Mouse (Mus musculus): Measurements from ENCODE around the gene Olfr572. TPM values are rescaled to one million over a fixed set of nuclear protein-coding genes. Genes with fewer than 3 reads are reported as not detected.

The Olfr572 gene
- not detected in 2 replicates for total RNA-seq (2014; rRNA removed)
- not detected in 2 replicates for polyA plus RNA-seq (2015; fragmentation: Nextera tagmentation; extraction: Ambion mirVana)

DNA sequence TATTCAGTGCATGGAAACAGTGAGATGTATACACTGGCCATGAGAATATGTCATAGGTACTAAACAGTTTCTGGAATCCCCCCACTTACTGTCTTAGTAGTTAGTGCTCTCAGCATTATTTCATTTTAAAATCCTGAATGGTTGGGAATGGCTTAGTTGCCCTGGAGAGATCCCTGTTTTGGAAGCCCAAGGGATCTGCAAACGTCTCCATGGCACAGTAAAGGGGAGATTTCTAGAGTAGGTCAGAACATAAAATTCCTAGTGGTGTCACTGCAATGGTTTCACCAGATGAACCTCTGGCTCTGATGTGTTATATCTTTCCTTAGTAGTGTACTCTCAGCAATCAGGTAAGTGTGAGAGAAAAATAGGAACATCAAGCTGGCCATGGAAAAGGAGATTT is at the start of gene Olfr572:
TSS of gene Olfr572 (plus strand) at position 301 of the 400 bp plus-strand sequence.
- no peak within 1 kb of the TSS for H3K9ac ChIP-seq (replicated peaks; ENCODE audit: low read length, poor library complexity, severe bottlenecking)
- H3K4me3 ChIP-seq (ENCODE audit: low read depth, low read length), result no peak within 1 kb of the TSS
- H3K4me1 ChIP-seq (ENCODE audit: insufficient read depth, low read length), result no peaks in the 10 kb centered on the region
- no peak within 1 kb of the TSS for H3K27ac ChIP-seq (ENCODE audit: low read depth, low read length)
- DNase-seq (ENCODE audit: low spot score) (no peak), ATAC-seq (ENCODE audit: low FRiP score) (no peak)
- no peaks in the 10 kb centered on the region for H3K36me3 ChIP-seq (ENCODE audit: insufficient read depth, low read length)
- no peaks in the 10 kb centered on the region for H3K9me3 ChIP-seq (ENCODE audit: low read length)
- no peaks in the 10 kb centered on the region for H3K27me3 ChIP-seq (ENCODE audit: insufficient read depth, low read length)
- WGBS, result 63% methylated on average over 1 of the region's 1 CpGs
- no peak for TF ChIP-seq CTCF (IDR thresholded peaks at IDR 0.05)
- no peak within 1 kb of the TSS for H3K4me2 ChIP-seq (ENCODE audit: low read depth, low read length, poor library complexity, severe bottlenecking)

DNA sequence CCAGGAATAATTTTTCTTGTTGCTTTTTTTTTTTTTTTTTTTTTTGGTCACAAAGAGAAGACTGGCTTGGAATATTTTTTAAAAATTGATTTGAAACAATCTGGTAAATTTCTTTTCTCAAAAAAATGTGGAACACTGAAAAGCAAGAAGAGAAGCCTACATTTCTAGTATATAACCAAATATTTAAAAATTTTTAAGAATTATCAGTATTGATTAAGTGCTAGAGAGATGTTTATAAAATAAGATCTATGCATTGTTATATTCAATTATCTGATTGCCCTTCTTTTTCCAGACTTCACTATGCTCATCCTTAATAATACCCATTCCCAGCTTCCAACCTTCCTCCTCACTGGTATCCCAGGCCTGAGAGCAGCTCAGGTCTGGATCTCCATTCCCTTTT is 47.4 kb upstream of the Olfr572 start, which contains the start of gene Olfr568:
TSS of gene Olfr568 (plus strand) at position 301 of the 400 bp plus-strand sequence.
- no peak for TF ChIP-seq CTCF (IDR thresholded peaks at IDR 0.05)
- DNase-seq (ENCODE audit: low spot score) (no peak), ATAC-seq (ENCODE audit: low FRiP score) (no peak)
- Histone ChIP-seq H3K27ac (ENCODE audit: low read depth, low read length) (no peak within 1 kb of the TSS), H3K36me3 (ENCODE audit: insufficient read depth, low read length) (no peaks in the 10 kb centered on the region), H3K4me3 (ENCODE audit: low read depth, low read length) (no peak within 1 kb of the TSS), H3K4me2 (ENCODE audit: low read depth, low read length, poor library complexity, severe bottlenecking) (no peak within 1 kb of the TSS), H3K9me3 (ENCODE audit: low read length) (no peaks in the 10 kb centered on the region), H3K4me1 (ENCODE audit: insufficient read depth, low read length) (no peaks in the 10 kb centered on the region), H3K9ac (replicated peaks; ENCODE audit: low read length, poor library complexity, severe bottlenecking) (no peak within 1 kb of the TSS), H3K27me3 (ENCODE audit: insufficient read depth, low read length) (no peaks in the 10 kb centered on the region)

DNA sequence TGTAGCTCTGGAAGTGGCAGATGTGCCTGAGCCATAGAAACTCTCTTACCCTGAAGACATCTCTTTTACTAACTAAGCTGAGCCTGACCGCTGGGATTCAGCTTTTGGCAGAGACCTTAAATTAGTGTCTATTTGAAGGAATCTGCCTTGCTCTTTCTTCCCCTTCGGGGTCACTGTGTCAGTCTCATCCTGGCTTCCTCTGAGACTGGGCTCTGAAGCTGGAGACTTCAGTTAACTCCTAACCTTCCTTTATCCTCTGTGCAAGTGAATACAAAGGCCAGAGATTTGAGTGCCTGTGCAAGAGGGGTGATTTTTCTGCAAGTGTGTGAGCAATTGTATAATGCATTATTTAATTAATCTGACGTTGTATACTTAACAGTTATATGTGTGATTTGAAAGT is 33.4 kb upstream of the Olfr572 start, which contains the start of gene Olfr569:
TSS of gene Olfr569 (minus strand) at position 101 of the 400 bp plus-strand sequence.
- no peaks in the 10 kb centered on the region for H3K9me3 ChIP-seq (ENCODE audit: low read length)
- no peak for DNase-seq (ENCODE audit: low spot score)
- WGBS, result 72% methylated on average over 3 of the region's 3 CpGs
- H3K9ac ChIP-seq (replicated peaks; ENCODE audit: low read length, poor library complexity, severe bottlenecking), result no peak within 1 kb of the TSS
- no peak for TF ChIP-seq CTCF (IDR thresholded peaks at IDR 0.05)
- no peak within 1 kb of the TSS for H3K4me3 ChIP-seq (ENCODE audit: low read depth, low read length)
- H3K27ac ChIP-seq (ENCODE audit: low read depth, low read length), result no peak within 1 kb of the TSS
- no peaks in the 10 kb centered on the region for H3K27me3 ChIP-seq (ENCODE audit: insufficient read depth, low read length)
- H3K4me1 ChIP-seq (ENCODE audit: insufficient read depth, low read length), result no peaks in the 10 kb centered on the region
- no peak within 1 kb of the TSS for H3K4me2 ChIP-seq (ENCODE audit: low read depth, low read length, poor library complexity, severe bottlenecking)
- ATAC-seq (ENCODE audit: low FRiP score), result no peak
- no peaks in the 10 kb centered on the region for H3K36me3 ChIP-seq (ENCODE audit: insufficient read depth, low read length)

- H3K36me3 ChIP-seq (ENCODE audit: insufficient read depth, low read length), result no peaks in the 10 kb centered on the region
- WGBS, result 51% methylated on average over 1 of the region's 1 CpGs
- no peaks in the 10 kb centered on the region for H3K9me3 ChIP-seq (ENCODE audit: low read length)
- no peak overlapping the region for H3K9ac ChIP-seq (replicated peaks; ENCODE audit: low read length, poor library complexity, severe bottlenecking)
- no peak overlapping the region for H3K27ac ChIP-seq (ENCODE audit: low read depth, low read length)
- no peaks in the 10 kb centered on the region for H3K27me3 ChIP-seq (ENCODE audit: insufficient read depth, low read length)
- no peak for ATAC-seq (ENCODE audit: low FRiP score)
- H3K4me3 ChIP-seq (ENCODE audit: low read depth, low read length), result no peak overlapping the region
- TF ChIP-seq CTCF (IDR thresholded peaks at IDR 0.05), result no peak
- DNase-seq (ENCODE audit: low spot score), result no peak
- no peaks in the 10 kb centered on the region for H3K4me1 ChIP-seq (ENCODE audit: insufficient read depth, low read length)
- H3K4me2 ChIP-seq (ENCODE audit: low read depth, low read length, poor library complexity, severe bottlenecking), result no peak overlapping the region
Measured at GRCm38 (mm10) chr7:102915261-102915660, 8.9 kb upstream of the Olfr572 start.

- H3K36me3 ChIP-seq (ENCODE audit: insufficient read depth, low read length), result no peaks in the 10 kb centered on the region
- WGBS, result 79% methylated on average over 5 of the region's 5 CpGs
- H3K4me1 ChIP-seq (ENCODE audit: insufficient read depth, low read length), result no peaks in the 10 kb centered on the region
Measured at GRCm38 (mm10) chr7:102916405-102916804, 7.8 kb upstream of the Olfr572 start.

GRCm38 (mm10) chr7:102917032-102917875 is 7.0 kb upstream of the Olfr572 start, which contains the start of gene Olfr571:
Gene Olfr571, minus strand, starts transcription at chr7:102917536.
- WGBS, result 59% methylated on average over 4 of the region's 4 CpGs
- DNase-seq (ENCODE audit: low spot score) (no peak), ATAC-seq (ENCODE audit: low FRiP score) (no peak)
- Histone ChIP-seq H3K4me3 (ENCODE audit: low read depth, low read length) (no peak within 1 kb of the TSS), H3K27me3 (ENCODE audit: insufficient read depth, low read length) (no peaks in the 10 kb centered on the region), H3K4me2 (ENCODE audit: low read depth, low read length, poor library complexity, severe bottlenecking) (no peak within 1 kb of the TSS), H3K4me1 (ENCODE audit: insufficient read depth, low read length) (no peaks in the 10 kb centered on the region), H3K27ac (ENCODE audit: low read depth, low read length) (no peak within 1 kb of the TSS), H3K9me3 (ENCODE audit: low read length) (no peaks in the 10 kb centered on the region), H3K36me3 (ENCODE audit: insufficient read depth, low read length) (no peaks in the 10 kb centered on the region), H3K9ac (replicated peaks; ENCODE audit: low read length, poor library complexity, severe bottlenecking) (no peak within 1 kb of the TSS)
- TF ChIP-seq CTCF (IDR thresholded peaks at IDR 0.05), result no peak

More at GRCm38 (mm10) chr7:102916405-102916804, 7.8 kb upstream of the Olfr572 start:
- Histone ChIP-seq H3K9ac (replicated peaks; ENCODE audit: low read length, poor library complexity, severe bottlenecking) (no peak overlapping the region), H3K4me3 (ENCODE audit: low read depth, low read length) (no peak overlapping the region), H3K4me2 (ENCODE audit: low read depth, low read length, poor library complexity, severe bottlenecking) (no peak overlapping the region), H3K9me3 (ENCODE audit: low read length) (no peaks in the 10 kb centered on the region), H3K27me3 (ENCODE audit: insufficient read depth, low read length) (no peaks in the 10 kb centered on the region), H3K27ac (ENCODE audit: low read depth, low read length) (no peak overlapping the region)
- TF ChIP-seq CTCF (IDR thresholded peaks at IDR 0.05), result no peak
- ATAC-seq (ENCODE audit: low FRiP score) (no peak), DNase-seq (ENCODE audit: low spot score) (no peak)

Data from midbrain, postnatal 0 days (tissue).